9 mouse cellular contexts compared by ENCODE assay signal in the genomic region with DNA sequence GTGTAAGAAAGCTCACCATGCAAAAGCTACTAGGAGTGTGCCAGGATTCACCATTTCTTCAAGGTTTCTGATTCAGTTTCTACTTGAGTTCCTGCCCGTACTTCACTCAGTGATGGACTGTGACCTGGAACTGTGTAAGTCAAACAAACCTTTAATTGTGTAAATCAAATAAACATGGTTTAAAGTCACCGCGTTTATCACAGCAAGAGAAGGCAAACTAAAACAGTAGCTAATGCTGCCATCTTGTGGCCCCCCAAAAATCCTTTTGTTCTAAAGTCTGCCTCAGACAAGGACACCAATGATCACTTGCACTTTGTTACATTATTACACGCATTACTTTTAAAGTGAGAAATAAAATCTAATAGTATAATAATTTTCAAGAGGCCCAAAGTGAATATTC.
DNase-seq lines count a peak whose midpoint lies in the region; ATAC-seq lines count a peak whose summit lies in the region.
"Had no signal": no experiment of that assay in that cellular context is flagged by ENCODE, and none has a peak within 500 bp of the region (broad histone marks: within the 10 kb centered on the region; RNA-seq: fewer than 3 reads in every experiment).

No protein-coding gene starts in this region.

- WGBS in embryonic facial prominence, embryonic 13.5 days, result 27% methylated on average over 4 of the region's 4 CpGs

- no peaks in the 10 kb centered on the region for H3K4me1 ChIP-seq in embryonic facial prominence, embryonic 13.5 days
- H3K4me1 ChIP-seq: midbrain, embryonic 12.5 days had no signal

- DNase-seq in adrenal gland, adult (ENCODE audit: inconsistent age in 2 of 2, low spot score in 1 of 2), result peak; percentile 2 to 53
- no peak for DNase-seq in adrenal gland, adult 18-20 months (ENCODE audit: low spot score in 2 of 2)
- peak; percentile 7 for DNase-seq in MN1 (ENCODE audit: low spot score)
- DNase-seq in heart, postnatal 4 days, result peak; percentile 28
- peak; percentile 5 for DNase-seq in layer of hippocampus, adult 9-11 months
- DNase-seq in neural tube, embryonic 10.5 days (ENCODE audit: extremely low spot score, low spot score), result peak; percentile 13
- DNase-seq in spleen, postnatal 10 days (ENCODE audit: low spot score in 2 of 2), result no peak

- H3K4me2 ChIP-seq in embryonic facial prominence, embryonic 13.5 days, result peak overlapping the region; percentile 39; the same call in 1 of the 2 replicates
- H3K4me2 ChIP-seq: midbrain, embryonic 12.5 days had no signal

- no peaks in the 10 kb centered on the region; the same call in 1 of the 2 replicates for H3K27me3 ChIP-seq in embryonic facial prominence, embryonic 13.5 days
- H3K27me3 ChIP-seq: midbrain, embryonic 12.5 days had no signal

- H3K9me3 ChIP-seq in embryonic facial prominence, embryonic 13.5 days, result no peaks in the 10 kb centered on the region
- H3K9me3 ChIP-seq: midbrain, embryonic 12.5 days had no signal

- H3K4me3 ChIP-seq in embryonic facial prominence, embryonic 13.5 days, result no peak overlapping the region
- H3K4me3 ChIP-seq: midbrain, embryonic 12.5 days had no signal

- ATAC-seq in embryonic facial prominence, embryonic 13.5 days (ENCODE audit: insufficient number of reproducible peaks, insufficient read depth, low FRiP score, low TSS enrichment, low read depth), result no peak

- H3K9ac ChIP-seq in embryonic facial prominence, embryonic 13.5 days, result no peak overlapping the region
- H3K9ac ChIP-seq: midbrain, embryonic 12.5 days had no signal

- no peaks in the 10 kb centered on the region for H3K36me3 ChIP-seq in embryonic facial prominence, embryonic 13.5 days
- H3K36me3 ChIP-seq: midbrain, embryonic 12.5 days had no signal

- no peak overlapping the region for H3K27ac ChIP-seq in embryonic facial prominence, embryonic 13.5 days
- H3K27ac ChIP-seq: midbrain, embryonic 12.5 days had no signal

Comparison
In these comparisons a context has a peak if more than half of its experiments do, and no peak if none do; other contexts are left out.
1. DNase-seq: peak in adrenal gland, adult (2 of 2), MN1 (single experiment), heart, postnatal 4 days (single experiment), layer of hippocampus, adult 9-11 months (single experiment) and neural tube, embryonic 10.5 days (single experiment); none in adrenal gland, adult 18-20 months (0 of 2) and spleen, postnatal 10 days (0 of 2).